Mouse (Mus musculus): ENCODE results near the gene BC017158. TPM values are rescaled to one million over a fixed set of nuclear protein-coding genes. Genes with fewer than 3 reads are reported as not detected.

The BC017158 gene
- polyA plus RNA-seq, 1 experiment from 2014 or later, result 23.6 TPM

GRCm38 (mm10) chr7:128231741-128232140 is 66.2 kb downstream of the BC017158 start:
- WGBS, result 38% methylated on average over 8 of the region's 8 CpGs
- no peaks in the 10 kb centered on the region for H3K4me1 ChIP-seq (ENCODE audit: control insufficient read depth, insufficient read depth, low read length)
- no peak overlapping the region for H3K4me3 ChIP-seq (ENCODE audit: low read depth, low read length)
- no peak overlapping the region for H3K4me2 ChIP-seq (ENCODE audit: low read depth, low read length)
- no peaks in the 10 kb centered on the region for H3K36me3 ChIP-seq (ENCODE audit: control insufficient read depth, insufficient read depth, low read length)
- no peak overlapping the region for H3K27ac ChIP-seq (replicated peaks; ENCODE audit: low read depth, low read length)
- no peak overlapping the region for H3K9ac ChIP-seq (ENCODE audit: low read depth, low read length)
- DNase-seq (ENCODE audit: low spot score) (no peak), ATAC-seq (ENCODE audit: low read depth) (no peak)
- H3K9me3 ChIP-seq (ENCODE audit: control insufficient read depth, low read length), result 0 out of 2 replicates have a peak, but pooled peaks cover under 1% of the 10 kb centered on the region
- H3K27me3 ChIP-seq (replicated peaks; ENCODE audit: control insufficient read depth, insufficient read depth, low read length), result no peaks in the 10 kb centered on the region

Small RNAs within 50 kb of the gene (microRNA-seq; reads per million reads assigned to microRNA genes)
- gene Mir3103 (ENCODE audit: borderline number of aligned reads), result not detected

Other genes starting within 250 kb of the BC017158 start
- gene Itgam, start 235.5 kb downstream of the BC017158 start, polyA plus RNA-seq (2014; fragmentation: Nextera tagmentation; extraction: Ambion mirVana), result 1.0 and 1.4 TPM in 2 replicates
- gene Gm49368, start 235.5 kb downstream of the BC017158 start, polyA plus RNA-seq (2014; fragmentation: Nextera tagmentation; extraction: Ambion mirVana), result not detected in 2 replicates
- 0.10 TPM in 2 replicates for gene Itgax, start 168.6 kb downstream of the BC017158 start, polyA plus RNA-seq (2014; fragmentation: Nextera tagmentation; extraction: Ambion mirVana)
- not detected in 2 replicates for gene Itgad, start 143.8 kb downstream of the BC017158 start, polyA plus RNA-seq (2014; fragmentation: Nextera tagmentation; extraction: Ambion mirVana)
- 117 and 168 TPM in 2 replicates for gene Cox6a2, start 91.8 kb downstream of the BC017158 start, polyA plus RNA-seq (2014; fragmentation: Nextera tagmentation; extraction: Ambion mirVana)
- 12.4 and 13.9 TPM in 2 replicates for gene Armc5, start 60.8 kb downstream of the BC017158 start, polyA plus RNA-seq (2014; fragmentation: Nextera tagmentation; extraction: Ambion mirVana)
- gene 9130023H24Rik, start 60.1 kb downstream of the BC017158 start, polyA plus RNA-seq (2014; fragmentation: Nextera tagmentation; extraction: Ambion mirVana), result 8.4 and 8.9 TPM in 2 replicates
- gene Tgfb1i1, start 51.4 kb downstream of the BC017158 start, polyA plus RNA-seq (2014; fragmentation: Nextera tagmentation; extraction: Ambion mirVana), result 74.4 and 76.8 TPM in 2 replicates
- not detected in 2 replicates for gene Slc5a2, start 32.5 kb downstream of the BC017158 start, polyA plus RNA-seq (2014; fragmentation: Nextera tagmentation; extraction: Ambion mirVana)
- 15.8 and 20.7 TPM in 2 replicates for gene Rgs10, start 120.6 kb upstream of the BC017158 start, polyA plus RNA-seq (2014; fragmentation: Nextera tagmentation; extraction: Ambion mirVana)
- gene Tial1, start 163.5 kb upstream of the BC017158 start, polyA plus RNA-seq (2014; fragmentation: Nextera tagmentation; extraction: Ambion mirVana), result 38.4 and 40.1 TPM in 2 replicates
- gene Bag3, start 225.4 kb upstream of the BC017158 start, polyA plus RNA-seq (2014; fragmentation: Nextera tagmentation; extraction: Ambion mirVana), result 21.7 and 23.6 TPM in 2 replicates

Measured in embryonic facial prominence, embryonic 14.5 days (tissue).